Mouse (Mus musculus) embryonic fibroblast, embryonic 13.5 days (primary cell): ENCODE measurements at regions not wholly inside any gene's neighbourhood (a gene's known extent, or its start where the extent isn't known, plus 50 kb on each side); places are given as distances from the start of the nearest gene placed in this dataset.

Experiments used
- CTCF ChIP-seq: IDR thresholded peaks from 2 replicates; pipeline ENCODE4 v1.5.1; 2011; ENCODE audit warnings: mild to moderate bottlenecking, control low read depth, low read length, moderate library complexity, borderline replicate concordance; ENCODE audit not compliant: insufficient read depth
- POLR2A ChIP-seq: IDR thresholded peaks from 2 replicates; pipeline ENCODE4 v1.6.1; 2011; ENCODE audit warnings: low read depth, mild to moderate bottlenecking, control low read depth, low read length, moderate library complexity

GRCm38 (mm10) chr2:128325456-128325855, 199.6 kb downstream of the Bcl2l11 start:
- TF ChIP-seq CTCF: no peak
- no peak for TF ChIP-seq POLR2A
